Mouse (Mus musculus): ENCODE measurements around the gene Casc3.

Casc3 gene

DNA sequence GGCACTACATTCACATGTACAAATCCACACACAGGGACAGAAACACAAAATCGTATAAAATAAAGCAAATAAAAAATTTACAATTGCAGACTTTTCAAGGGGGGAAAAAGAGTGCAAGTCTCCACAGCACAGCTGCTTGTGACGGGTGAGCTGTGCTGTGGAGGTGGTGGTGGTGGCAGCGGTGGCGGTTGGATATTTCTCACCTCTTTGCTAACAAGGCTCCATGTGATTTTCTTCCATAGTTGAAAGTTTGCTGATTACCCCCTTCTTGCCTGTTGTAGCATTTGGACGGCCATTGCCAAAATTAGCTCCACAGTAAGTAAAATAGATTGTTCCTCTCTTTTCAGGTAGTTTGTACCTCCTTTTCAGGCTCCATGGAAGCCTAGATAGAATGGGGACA lies at the start of gene Casc3:
Gene Casc3, plus strand, starts transcription at position 301 of the 400 bp plus-strand sequence.
- no peak for DNase-seq

DNA sequence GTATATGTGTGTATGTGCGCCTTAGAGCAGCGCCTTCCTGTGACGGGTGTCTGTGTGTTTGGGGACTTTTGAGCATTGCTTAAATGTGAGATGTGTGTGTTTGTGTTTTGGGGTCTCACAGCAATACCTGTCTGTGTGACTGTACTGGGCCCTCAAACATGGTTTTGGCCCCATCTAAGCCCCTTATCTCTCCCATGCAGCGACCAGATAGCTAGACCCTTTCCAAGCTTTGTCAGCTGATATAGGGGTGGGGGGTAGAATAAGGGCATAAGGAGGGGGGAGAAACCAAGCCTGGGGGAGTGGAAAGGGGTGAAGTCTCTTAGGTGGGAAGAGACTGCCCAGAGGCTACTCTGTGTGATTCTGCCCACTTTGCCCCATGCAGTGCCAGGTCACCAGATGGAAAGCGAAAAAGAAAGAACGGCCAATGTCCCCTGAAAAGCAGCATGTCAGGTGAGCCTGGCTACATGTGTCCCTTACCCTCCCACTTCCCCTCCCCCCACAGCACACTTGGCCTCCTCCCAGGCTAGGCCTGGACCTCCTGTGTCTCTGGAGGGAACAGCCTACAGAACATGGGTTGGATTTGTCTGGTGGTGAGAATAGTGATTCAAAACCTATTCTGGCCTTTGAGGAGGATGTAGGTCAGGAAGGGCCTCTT lies 48.9 kb upstream of the Casc3 start:
- DNase-seq = no peak

- DNase-seq = no peak
Measured at GRCm38 (mm10) chr11:98756711-98757110, 48.0 kb upstream of the Casc3 start.

DNA sequence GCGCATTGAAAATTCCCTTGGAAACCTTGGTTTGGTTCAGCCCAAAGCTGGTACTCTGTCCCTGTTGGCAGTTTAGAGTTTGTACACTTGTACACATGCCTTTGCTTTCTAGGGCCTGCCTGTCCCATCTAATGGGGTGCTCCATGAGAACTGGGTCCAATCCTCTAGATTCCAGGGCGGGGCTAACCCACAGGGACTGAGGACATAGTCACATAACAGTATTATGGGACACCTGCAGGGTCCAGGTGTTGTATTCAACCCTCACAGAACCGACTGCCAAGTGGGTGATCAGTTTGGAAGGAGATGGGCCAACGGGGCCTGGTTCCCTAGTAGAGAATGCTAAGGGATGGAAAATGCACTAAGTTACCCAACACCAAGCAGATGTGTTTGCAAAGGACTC lies 42.8 kb upstream of the Casc3 start:
- DNase-seq = no peak

DNA sequence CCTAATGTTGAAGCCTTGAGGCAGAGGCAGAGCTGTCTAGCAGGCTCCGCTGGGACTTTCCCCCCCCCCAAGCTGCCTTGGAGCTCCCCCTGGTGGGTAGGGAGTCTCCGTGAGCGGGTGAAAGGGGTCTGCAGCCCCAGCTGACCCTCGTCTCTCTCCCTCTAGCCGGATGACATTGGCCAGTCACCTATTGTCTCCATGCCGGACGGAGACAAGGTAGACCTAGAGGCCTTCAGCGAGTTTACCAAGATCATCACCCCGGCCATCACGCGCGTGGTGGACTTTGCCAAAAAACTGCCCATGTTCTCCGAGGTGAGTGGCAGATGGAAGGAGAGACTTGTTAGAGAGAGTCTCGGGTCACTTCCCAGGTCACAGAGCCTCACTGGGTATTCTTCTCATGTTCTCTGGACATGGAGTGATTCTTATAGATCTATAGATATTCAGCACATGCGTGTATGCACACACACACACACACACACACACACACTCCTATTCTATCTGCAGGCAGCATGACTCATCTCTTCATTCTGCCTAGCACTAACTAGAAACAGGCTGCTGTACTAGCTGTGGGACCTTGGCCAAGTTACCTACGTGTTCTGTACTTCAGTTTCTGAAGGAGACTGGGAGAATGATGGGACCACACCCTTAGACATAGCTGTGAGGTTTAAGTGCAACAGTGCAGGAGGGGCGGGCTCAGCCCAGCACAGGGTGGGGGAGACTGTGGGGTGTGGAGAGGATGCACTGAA lies 41.8 kb upstream of the Casc3 start:
- DNase-seq = no peak

- no peak for DNase-seq
Measured at GRCm38 (mm10) chr11:98763502-98763861, 41.2 kb upstream of the Casc3 start.

GRCm38 (mm10) chr11:98764091-98764490 lies 40.6 kb upstream of the Casc3 start:
- no peak for DNase-seq

GRCm38 (mm10) chr11:98764746-98765145 lies 40.0 kb upstream of the Casc3 start:
- DNase-seq = no peak

DNA sequence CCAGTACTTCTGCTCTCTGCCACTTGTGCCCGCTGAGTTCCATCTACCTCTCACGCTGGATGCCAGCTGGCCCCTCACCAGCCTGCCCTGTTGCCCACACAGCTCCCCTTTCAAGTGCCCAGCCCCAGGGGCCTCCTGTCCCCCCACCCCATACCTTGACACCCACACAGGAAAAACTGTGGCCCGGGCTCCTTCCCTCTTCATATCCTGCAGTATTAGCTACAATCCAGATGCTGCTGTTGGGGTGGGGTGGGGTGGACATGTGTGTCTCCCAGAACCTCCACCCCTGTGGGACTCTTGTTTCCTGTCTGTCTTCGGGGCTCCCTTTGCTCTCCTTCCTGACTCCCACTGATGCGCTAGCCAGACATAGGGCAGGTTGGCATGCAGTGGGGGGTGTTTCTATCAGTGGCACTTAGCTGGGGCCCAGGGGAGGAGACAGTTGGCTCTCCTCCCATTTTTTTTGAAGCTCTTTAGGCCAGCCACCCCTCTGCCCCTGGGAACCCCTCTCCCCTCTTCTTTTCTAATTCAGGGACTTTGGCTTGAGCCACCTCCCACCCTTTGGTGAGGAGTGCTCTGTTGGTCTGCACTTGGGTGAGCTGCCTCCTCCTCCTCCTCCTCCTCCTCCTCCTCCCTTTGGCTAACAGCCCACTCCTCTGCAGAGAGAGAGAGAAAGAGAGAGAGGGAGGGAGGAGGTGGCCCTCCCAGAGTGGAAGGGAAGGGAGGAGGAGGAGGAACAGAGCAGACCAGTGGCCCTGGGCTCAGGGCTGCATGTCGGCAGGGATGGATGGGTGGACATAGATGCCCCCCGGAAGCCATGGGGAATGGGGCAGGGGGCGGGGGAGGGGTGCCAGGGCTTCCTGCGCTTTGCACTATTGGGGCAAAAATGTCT lies 39.0 kb upstream of the Casc3 start:
- no peak for DNase-seq

- no peak for DNase-seq
Measured at GRCm38 (mm10) chr11:98766346-98766745, 38.4 kb upstream of the Casc3 start.

- DNase-seq = no peak
Measured at GRCm38 (mm10) chr11:98766816-98767215, 37.9 kb upstream of the Casc3 start.

DNA sequence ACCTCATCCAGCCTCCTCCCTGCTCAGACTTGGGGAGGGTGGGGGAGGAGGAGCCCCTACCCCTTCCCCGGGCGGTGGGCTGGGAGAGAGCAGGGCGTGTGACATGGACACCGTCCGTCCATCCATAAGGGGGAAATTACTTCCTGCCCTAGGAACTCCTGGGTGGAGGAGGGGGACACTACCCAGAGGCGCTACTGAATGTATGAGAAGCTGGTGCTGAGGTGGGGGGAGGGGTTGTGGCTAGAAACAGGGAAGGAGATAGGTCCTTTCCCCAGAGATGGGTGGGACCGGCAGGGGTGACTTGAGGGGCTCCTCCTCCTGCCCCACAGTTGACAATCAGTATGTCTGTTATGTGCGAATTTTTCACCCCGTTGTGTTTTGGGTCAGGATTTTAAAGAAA lies 37.4 kb upstream of the Casc3 start:
- DNase-seq = no peak

- DNase-seq = no peak
Measured at GRCm38 (mm10) chr11:98767713-98768112, 37.0 kb upstream of the Casc3 start.

- DNase-seq = no peak
Measured at GRCm38 (mm10) chr11:98768127-98769006, 36.3 kb upstream of the Casc3 start.

DNA sequence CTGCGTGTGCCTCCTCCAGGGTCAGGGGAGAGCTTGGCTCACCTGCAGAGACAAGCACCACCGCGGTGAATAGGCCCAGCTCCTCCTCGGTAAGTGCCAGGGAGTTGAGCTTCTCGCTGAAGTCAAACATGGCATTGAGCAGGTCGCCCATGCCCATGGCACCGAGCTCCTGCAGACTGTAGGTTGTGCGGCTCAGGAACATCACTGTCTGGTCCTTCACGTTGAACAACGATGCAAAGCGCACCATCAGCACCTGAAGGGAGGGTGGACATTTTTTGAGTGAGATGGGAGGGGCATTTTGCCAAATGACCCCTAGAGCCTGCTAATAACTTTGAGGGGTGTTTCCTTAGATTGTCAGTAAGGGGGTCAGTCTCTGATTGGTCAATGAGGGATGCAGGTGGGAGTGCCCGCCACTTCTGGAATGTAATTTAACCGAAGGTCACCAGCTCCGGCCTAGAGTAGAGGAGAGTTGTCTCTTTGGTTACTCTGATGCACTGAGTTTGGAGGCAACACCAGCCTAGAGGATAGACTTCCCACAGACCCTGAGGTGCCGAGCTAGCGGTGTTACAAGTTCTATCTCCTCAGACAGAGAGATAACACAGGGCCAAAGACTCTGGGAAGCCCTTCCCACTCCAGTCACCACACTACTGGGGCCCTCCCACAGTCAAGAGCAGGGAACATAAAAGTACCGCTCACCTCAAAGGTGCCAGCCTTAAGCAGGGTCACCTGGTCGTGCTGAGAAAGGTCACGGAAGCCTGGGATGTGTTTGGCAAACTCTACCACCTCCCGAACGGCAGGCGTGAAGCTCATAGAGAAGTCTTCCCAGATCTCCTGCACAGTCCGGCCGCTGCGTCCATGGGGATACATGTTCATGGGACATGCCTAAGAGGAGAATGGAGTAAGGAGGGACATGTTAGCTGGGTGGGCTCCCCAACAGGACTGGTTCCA lies 35.4 kb upstream of the Casc3 start:
- no peak for DNase-seq

DNA sequence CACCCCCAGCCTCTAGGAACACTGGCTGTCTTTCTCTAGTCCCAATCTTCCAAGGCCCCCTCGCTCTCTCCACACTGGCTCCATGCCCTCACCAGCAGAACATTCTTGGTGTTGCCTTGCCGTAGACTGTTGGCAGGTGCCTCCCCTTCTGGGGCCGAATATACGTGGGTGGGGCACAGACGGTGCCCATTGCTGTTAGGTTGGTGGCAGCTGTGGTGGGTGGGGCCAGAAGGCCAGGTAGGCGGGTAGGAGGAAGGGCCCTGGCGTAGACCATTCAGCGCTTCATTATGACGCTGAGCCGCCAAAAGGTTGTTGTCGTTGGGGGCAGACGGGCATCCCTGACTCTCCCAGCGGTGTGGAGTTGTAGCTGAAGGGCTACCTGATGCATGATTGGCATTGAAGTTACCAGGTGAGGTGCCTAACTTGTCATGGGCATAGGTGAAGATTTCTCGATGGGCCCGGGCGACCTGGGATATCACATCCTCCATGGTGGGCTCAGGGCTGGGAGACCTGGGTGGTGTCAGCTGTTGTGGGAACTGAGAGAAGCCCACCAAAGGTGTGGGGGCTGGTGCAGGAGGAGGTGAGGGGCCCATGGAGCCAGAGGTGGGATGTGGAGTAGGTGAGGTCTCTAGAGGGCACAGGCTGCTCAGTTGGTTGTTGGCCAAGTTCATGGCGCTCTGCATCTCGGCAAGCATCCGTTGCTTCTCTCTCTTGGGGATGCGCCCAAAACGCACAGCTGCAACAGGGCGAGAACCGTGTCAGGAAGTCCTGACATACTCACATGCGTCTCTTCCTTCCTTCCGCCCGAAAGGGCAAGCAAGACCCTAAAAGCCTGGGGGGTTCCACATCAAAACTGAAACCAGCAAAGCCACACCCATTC lies 34.4 kb upstream of the Casc3 start:
- DNase-seq = no peak

DNA sequence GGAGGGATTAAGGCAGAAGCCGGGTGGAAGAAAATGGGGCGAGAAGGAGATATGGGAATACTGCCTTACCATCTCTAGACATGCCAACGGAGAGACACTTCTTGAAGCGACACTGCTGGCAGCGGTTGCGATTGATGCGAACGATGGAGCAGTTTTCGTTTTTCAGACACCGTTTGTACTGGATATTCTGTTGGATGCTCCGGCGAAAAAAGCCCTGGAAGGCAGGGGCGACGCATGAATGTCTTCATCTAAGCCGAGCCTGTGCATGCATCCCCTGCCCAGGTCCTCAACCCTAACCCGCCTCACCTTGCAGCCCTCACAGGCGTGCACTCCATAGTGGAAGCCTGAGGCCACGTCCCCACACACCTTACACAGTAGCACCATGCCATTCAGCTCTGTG lies 33.6 kb upstream of the Casc3 start:
- no peak for DNase-seq

DNA sequence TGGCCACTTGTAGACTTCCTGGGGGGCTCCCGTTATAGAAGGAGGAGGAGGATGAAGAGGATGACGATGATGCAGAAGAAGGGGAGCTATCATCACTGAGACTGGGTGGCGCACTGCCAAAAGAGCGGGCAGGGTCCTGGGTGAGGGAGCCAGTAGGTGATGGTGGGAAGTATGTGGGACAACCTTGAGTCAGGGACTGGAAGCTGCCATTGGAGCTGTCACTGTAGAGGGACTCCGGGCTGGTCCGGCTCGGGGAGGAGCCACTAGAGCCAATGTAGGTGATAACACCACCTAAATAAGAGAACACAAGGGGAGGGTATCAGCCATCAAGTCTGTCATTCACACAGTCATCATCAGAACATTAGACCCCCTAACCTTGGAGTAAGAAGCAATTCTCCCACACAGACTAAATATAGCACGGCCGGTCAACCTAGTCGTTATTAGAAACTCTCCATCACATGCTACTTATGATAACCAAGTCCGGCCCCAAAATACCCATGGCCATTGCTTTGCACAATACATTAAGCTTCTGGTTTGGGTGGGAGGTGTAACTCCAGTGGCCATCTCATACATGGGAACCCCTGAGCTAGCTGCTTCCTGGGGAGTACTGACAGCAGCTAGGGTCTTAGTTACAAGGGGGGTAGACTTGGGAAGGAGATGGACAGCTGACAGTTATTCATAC lies 32.7 kb upstream of the Casc3 start:
- DNase-seq = no peak

- no peak for DNase-seq
Measured at GRCm38 (mm10) chr11:98772667-98773171, 32.0 kb upstream of the Casc3 start.

All from thymus, adult 18-20 months (tissue).